Mouse (Mus musculus) CH12.LX (cell line): Measurements from ENCODE around the gene Gins1. TPM values are rescaled to one million over a fixed set of nuclear protein-coding genes. Genes with fewer than 3 reads are reported as not detected.

Source experiments
- DNase-seq: peaks from one replicate; pipeline ENCODE4 v3.0.0-alpha.2; 2013; ENCODE audit errors: extremely low read depth
- H3K27ac ChIP-seq: 2 replicates; pipeline ENCODE4 v1.5.1; 2012; ENCODE audit warnings: low read depth, mild to moderate bottlenecking, control low read depth, moderate library complexity; ENCODE audit not compliant: insufficient read depth
- H3K27me3 ChIP-seq: replicated peaks from 2 replicates; pipeline ENCODE3; 2012; ENCODE audit warnings: inconsistent platforms
- H3K36me3 ChIP-seq, 2 experiments: replicated peaks in 1 of 2; 2 replicates each; pipeline versions ENCODE3 to v1.6.1; 2012; ENCODE audit warnings: inconsistent platforms in 1 of 2, low read length in 1 of 2, mild to moderate bottlenecking in 1 of 2, mixed read lengths in 1 of 2, moderate library complexity in 1 of 2; ENCODE audit not compliant: control insufficient read depth in 1 of 2, insufficient read depth in 1 of 2
- H3K4me1 ChIP-seq, 2 experiments: 2 replicates each; pipeline ENCODE4 v1.6.1; 2012; ENCODE audit warnings: inconsistent platforms in 1 of 2, moderate library complexity in 1 of 2; ENCODE audit not compliant: insufficient read depth in 2 of 2, control insufficient read depth in 1 of 2
- H3K4me2 ChIP-seq: 2 replicates; pipeline ENCODE4 v1.6.1; 2012; ENCODE audit warnings: low read depth, mild to moderate bottlenecking, control low read depth; ENCODE audit not compliant: poor library complexity, insufficient read depth, severe bottlenecking
- H3K4me3 ChIP-seq, 3 experiments: fragments of 150-350 bp in 1 of 3; sonication (generic) in 1 of 3; replicated peaks in 1 of 3; 2 replicates each; pipeline versions ENCODE3 to v1.5.1; 2011 to 2012; ENCODE audit warnings: low read depth in 2 of 3, low read length in 2 of 3, mild to moderate bottlenecking in 2 of 3, moderate library complexity in 2 of 3, control low read depth in 1 of 3, improper control_type of control experiment in 1 of 3, inconsistent platforms in 1 of 3, mixed read lengths in 1 of 3; ENCODE audit not compliant: poor library complexity in 1 of 3
- H3K79me2 ChIP-seq: replicated peaks from 2 replicates; pipeline ENCODE4 v1.6.1; 2012; ENCODE audit warnings: mild to moderate bottlenecking, moderate library complexity; ENCODE audit not compliant: control insufficient read depth, poor library complexity, insufficient read depth, severe bottlenecking; ENCODE audit errors: extremely low read depth
- H3K9ac ChIP-seq: 2 replicates; pipeline ENCODE4 v1.6.1; 2012; ENCODE audit warnings: low read depth, mild to moderate bottlenecking, control low read depth, moderate library complexity; ENCODE audit not compliant: insufficient read depth
- H3K9me3 ChIP-seq: replicated peaks from 2 replicates; pipeline ENCODE3; 2012; ENCODE audit warnings: low read length, inconsistent platforms, mixed read lengths
- BHLHE40 ChIP-seq: IDR thresholded peaks from 2 replicates; pipeline ENCODE4 v1.6.1; 2011; ENCODE audit warnings: mild to moderate bottlenecking, low read depth, low read length, improper control_type of control experiment
- CHD1 ChIP-seq: IDR thresholded peaks from 2 replicates; pipeline ENCODE4 v1.6.1; 2012; ENCODE audit warnings: low read depth, low read length, improper control_type of control experiment, inconsistent platforms
- CHD2 ChIP-seq: IDR thresholded peaks from 2 replicates; pipeline ENCODE4 v1.6.1; 2011; ENCODE audit warnings: low read length, improper control_type of control experiment
- CTCF ChIP-seq, 2 experiments: IDR thresholded peaks in 1 of 2; conservative IDR thresholded peaks in 1 of 2; 2 replicates each; pipeline ENCODE4 v1.5.1; 2011 to 2012; ENCODE audit warnings: low read depth in 2 of 2, low read length in 2 of 2, improper control_type of control experiment in 1 of 2, inconsistent platforms in 1 of 2, mild to moderate bottlenecking in 1 of 2, moderate library complexity in 1 of 2
- EP300 ChIP-seq: IDR thresholded peaks from 2 replicates; pipeline ENCODE4 v1.6.1; 2011; ENCODE audit warnings: low read length, improper control_type of control experiment
- GABPA ChIP-seq: IDR thresholded peaks from 2 replicates; pipeline ENCODE4 v1.6.1; 2012; ENCODE audit warnings: low read depth, low read length, improper control_type of control experiment, inconsistent platforms; ENCODE audit not compliant: insufficient replicate concordance
- HCFC1 ChIP-seq: IDR thresholded peaks from 2 replicates; pipeline ENCODE4 v1.6.1; 2012; ENCODE audit warnings: low read depth, mild to moderate bottlenecking, inconsistent platforms, low read length, improper control_type of control experiment
- JUN ChIP-seq: IDR thresholded peaks from 2 replicates; pipeline ENCODE4 v1.6.1; 2011; ENCODE audit warnings: low read depth, mild to moderate bottlenecking, low read length, improper control_type of control experiment, moderate library complexity; ENCODE audit not compliant: insufficient read depth
- JUND ChIP-seq: conservative IDR thresholded peaks from 2 replicates; pipeline ENCODE4 v1.6.1; 2011; ENCODE audit warnings: low read depth, low read length, improper control_type of control experiment
- KAT2A ChIP-seq: IDR thresholded peaks from 2 replicates; pipeline ENCODE4 v1.6.1; 2012; ENCODE audit warnings: low read length, improper control_type of control experiment, inconsistent platforms; ENCODE audit not compliant: insufficient replicate concordance
- MEF2A ChIP-seq: IDR thresholded peaks from 2 replicates; pipeline ENCODE4 v1.6.1; 2014; ENCODE audit warnings: low read depth, mild to moderate bottlenecking, inconsistent platforms, low read length, improper control_type of control experiment, borderline replicate concordance
- PAX5 ChIP-seq: IDR thresholded peaks from 2 replicates; pipeline ENCODE4 v1.6.1; 2012; ENCODE audit warnings: low read length, inconsistent platforms, mixed read lengths
- POLR2A ChIP-seq: IDR thresholded peaks from 2 replicates; pipeline ENCODE4 v1.6.1; 2011; ENCODE audit warnings: low read depth, mild to moderate bottlenecking, improper control_type of control experiment, low read length
- POLR2AphosphoS2 ChIP-seq: IDR thresholded peaks from 2 replicates; pipeline ENCODE4 v1.6.1; 2011; ENCODE audit warnings: low read depth, low read length, improper control_type of control experiment
- RAD21 ChIP-seq: IDR thresholded peaks from 2 replicates; pipeline ENCODE4 v1.6.1; 2011; ENCODE audit warnings: low read depth, mild to moderate bottlenecking, low read length, improper control_type of control experiment, moderate library complexity
- RCOR1 ChIP-seq: conservative IDR thresholded peaks from 2 replicates; pipeline ENCODE4 v1.6.1; 2012; ENCODE audit warnings: low read depth, mild to moderate bottlenecking, inconsistent platforms, low read length, improper control_type of control experiment
- UBTF ChIP-seq: IDR thresholded peaks from 2 replicates; pipeline ENCODE4 v1.6.1; 2012; ENCODE audit warnings: low read depth, mild to moderate bottlenecking, inconsistent platforms, low read length, improper control_type of control experiment, moderate library complexity
- ZC3H11A ChIP-seq: IDR thresholded peaks from 2 replicates; pipeline ENCODE4 v1.6.1; 2012; ENCODE audit warnings: low read depth, mild to moderate bottlenecking, inconsistent platforms, low read length, improper control_type of control experiment
- ZMIZ1 ChIP-seq: IDR thresholded peaks from 2 replicates; pipeline ENCODE4 v1.6.1; 2012; ENCODE audit warnings: low read depth, mild to moderate bottlenecking, inconsistent platforms, low read length, improper control_type of control experiment
- ZNF384 ChIP-seq: IDR thresholded peaks from 2 replicates; pipeline ENCODE4 v1.6.1; 2012; ENCODE audit warnings: low read depth, low read length, improper control_type of control experiment, inconsistent platforms
- dilution Hi-C: fragments of 300-500 bp; cut with MboI; formaldehyde crosslinking; loops from 2 replicates; pipeline ENCODE4 v1.14.3; 2020; ENCODE audit warnings: low sequenced_read_pairs; ENCODE audit not compliant: extremely low pct_unique_long_range_greater_than_20kb, extremely low pct_ligation_motif_present
- in situ Hi-C: fragments of 300-500 bp; cut with MboI; formaldehyde crosslinking; loops from 3 replicates; pipeline ENCODE4 v1.14.3; 2019; ENCODE audit warnings: low sequenced_read_pairs, low pct_ligation_motif_present, low pct_unique_long_range_greater_than_20kb, mixed read lengths
- polyA plus RNA-seq: library from polyadenylated mRNA; unstranded; fragments of >175 nt; gene quantifications from 2 replicates; pipeline ENCODE4 v1.2.1, GENCODE M21; 2012; ENCODE audit warnings: low read depth; ENCODE audit not compliant: insufficient read length
- total RNA-seq, 2 experiments: library from RNA; depleted of rRNA; stranded (reverse); fragments of 300-350 nt in 1 of 2; fragments of >200 nt in 1 of 2; gene quantifications; 2 replicates each; pipeline ENCODE4 v1.2.3; 2012 to 2014

Gene Gins1
- total and polyA plus RNA-seq, 3 experiments = 41.4 to 76.7 (median 65.9) TPM

DNA sequence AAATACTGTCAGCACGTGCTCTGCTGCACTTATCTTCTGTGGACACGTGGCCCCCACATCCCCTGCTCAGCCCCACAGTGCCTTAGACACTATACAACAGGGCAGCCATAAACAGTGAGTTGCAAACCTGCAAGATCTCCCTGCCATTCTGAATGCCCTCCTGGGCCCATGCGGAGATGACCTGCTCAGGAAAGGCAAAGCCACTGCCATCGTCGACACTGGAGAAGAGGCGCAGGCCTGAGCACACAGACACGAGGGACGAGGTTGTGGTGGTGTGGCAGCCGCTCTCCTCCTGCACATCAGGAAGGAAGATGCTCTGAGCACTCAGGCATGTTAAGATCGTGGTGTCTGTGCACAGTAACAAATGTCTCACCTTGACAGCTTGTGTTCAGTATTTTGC, 60.8 kb downstream of the Gins1 start:
- no peak for DNase-seq
- Histone ChIP-seq H3K9ac (no peak overlapping the region), H3K27me3 (no peaks in the 10 kb centered on the region)
- no peak for TF ChIP-seq PAX5
- TF ChIP-seq RAD21 = no peak
- no peak for TF ChIP-seq UBTF
- TF ChIP-seq ZC3H11A = no peak
- no peak for TF ChIP-seq CHD2
- no peak for TF ChIP-seq MEF2A
- TF ChIP-seq POLR2AphosphoS2 = no peak
- TF ChIP-seq ZNF384 = no peak
- TF ChIP-seq, all 38 proteins: peak for 0
- Histone ChIP-seq H3K4me1 (no peaks in the 10 kb centered on the region), H3K4me2 (no peak overlapping the region), H3K9me3 (no peaks in the 10 kb centered on the region), H3K79me2 (no peaks in the 10 kb centered on the region), H3K36me3 (peaks cover 3 to 8% of the 10 kb centered on the region in 2 experiments), H3K27ac (no peak overlapping the region), H3K4me3 (no peak overlapping the region)
- in situ Hi-C loops = no loop called here
- dilution Hi-C loops = no loop called here

DNA sequence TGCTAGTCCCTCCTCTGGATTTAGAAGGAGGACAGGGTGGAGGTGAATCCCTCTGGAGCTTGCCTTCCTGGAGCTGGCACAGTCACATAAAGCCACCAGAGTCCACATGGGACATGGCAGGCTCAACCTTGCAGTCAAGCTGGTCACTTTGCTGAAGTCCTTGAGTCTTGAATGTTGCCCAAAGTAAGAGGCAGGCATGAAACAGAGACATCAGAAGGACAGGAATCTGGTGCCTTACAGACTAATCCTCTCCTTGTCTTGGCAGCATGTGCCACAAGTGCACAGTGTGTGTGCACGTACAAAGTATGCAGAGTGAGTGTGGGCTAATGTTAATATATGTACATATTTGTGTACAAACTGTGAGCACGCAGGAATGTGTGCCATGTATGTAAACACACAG, 62.3 kb downstream of the Gins1 start:
- dilution Hi-C loops (no loop called here), in situ Hi-C loops (no loop called here)
- Histone ChIP-seq H3K4me2 (no peak overlapping the region), H3K79me2 (no peaks in the 10 kb centered on the region), H3K9ac (no peak overlapping the region), H3K4me3 (no peak overlapping the region), H3K27me3 (no peaks in the 10 kb centered on the region), H3K9me3 (no peaks in the 10 kb centered on the region), H3K27ac (no peak overlapping the region), H3K36me3 (peaks cover 3 to 8% of the 10 kb centered on the region in 2 experiments), H3K4me1 (no peaks in the 10 kb centered on the region)
- TF ChIP-seq ZMIZ1 = no peak
- no peak for TF ChIP-seq KAT2A
- no peak for TF ChIP-seq CTCF (conservative IDR thresholded peaks at IDR 0.05 in 1 of 2, IDR thresholded peaks at IDR 0.05 in 1 of 2; ENCODE audit: low read depth in 2 of 2, low read length in 2 of 2)
- no peak for TF ChIP-seq RAD21
- no peak for TF ChIP-seq GABPA
- TF ChIP-seq HCFC1 = no peak
- TF ChIP-seq POLR2A = no peak
- no peak for TF ChIP-seq RCOR1
- no peak for TF ChIP-seq EP300
- TF ChIP-seq JUN = no peak
- TF ChIP-seq JUND = no peak
- TF ChIP-seq BHLHE40 = no peak
- no peak for TF ChIP-seq CHD1
- TF ChIP-seq POLR2AphosphoS2 = no peak
- no peak for DNase-seq
